Mouse (Mus musculus) testis, adult 2 months (tissue): ENCODE data around the gene Camta1. TPM values are rescaled to one million over a fixed set of nuclear protein-coding genes. Genes with fewer than 3 reads are reported as not detected.
A peak's percentile ranks its signal among the peaks of the same experiment; 100 is the strongest.

ENCODE experiments used
- H3K27ac ChIP-seq: fragments of 200-500 bp; 2 replicates; pipeline ENCODE4 v1.5.1; 2012; ENCODE audit warnings: low read depth, low read length; ENCODE audit not compliant: control insufficient read depth, insufficient read depth
- H3K27me3 ChIP-seq: fragments of 200-500 bp; 2 replicates; pipeline ENCODE4 v1.6.1; 2012; ENCODE audit warnings: mild to moderate bottlenecking, low read length, moderate library complexity; ENCODE audit not compliant: control insufficient read depth, insufficient read depth
- H3K36me3 ChIP-seq: fragments of 200-500 bp; 2 replicates; pipeline ENCODE4 v1.6.1; 2012; ENCODE audit warnings: mild to moderate bottlenecking, low read length; ENCODE audit not compliant: control insufficient read depth, insufficient read depth
- H3K4me1 ChIP-seq: fragments of 200-500 bp; 2 replicates; pipeline ENCODE4 v1.6.1; 2012; ENCODE audit warnings: low read length; ENCODE audit not compliant: control insufficient read depth, insufficient read depth
- H3K4me3 ChIP-seq: fragments of 200-500 bp; 2 replicates; pipeline ENCODE4 v1.5.1; 2012; ENCODE audit warnings: low read depth, mild to moderate bottlenecking, low read length, moderate library complexity, mixed read lengths; ENCODE audit not compliant: control insufficient read depth
- CTCF ChIP-seq: fragments of 200-500 bp; IDR thresholded peaks from 2 replicates; pipeline ENCODE4 v1.5.1; 2012; ENCODE audit warnings: low read depth, mild to moderate bottlenecking, inconsistent platforms, low read length, moderate library complexity; ENCODE audit not compliant: control insufficient read depth, insufficient read depth, insufficient replicate concordance
- POLR2A ChIP-seq: fragments of 200-500 bp; IDR thresholded peaks from 2 replicates; pipeline ENCODE4 v1.6.1; 2012; ENCODE audit warnings: low read depth, mild to moderate bottlenecking, inconsistent platforms, low read length, moderate library complexity; ENCODE audit not compliant: control insufficient read depth
- polyA plus RNA-seq: library from polyadenylated mRNA; depleted of rRNA; stranded (reverse); fragments of >200 nt; gene quantifications from 2 replicates; pipeline ENCODE4 v1.2.3, GENCODE M21; 2012

Gene Camta1
- polyA plus RNA-seq, 1 experiment: 15.4 TPM

DNA sequence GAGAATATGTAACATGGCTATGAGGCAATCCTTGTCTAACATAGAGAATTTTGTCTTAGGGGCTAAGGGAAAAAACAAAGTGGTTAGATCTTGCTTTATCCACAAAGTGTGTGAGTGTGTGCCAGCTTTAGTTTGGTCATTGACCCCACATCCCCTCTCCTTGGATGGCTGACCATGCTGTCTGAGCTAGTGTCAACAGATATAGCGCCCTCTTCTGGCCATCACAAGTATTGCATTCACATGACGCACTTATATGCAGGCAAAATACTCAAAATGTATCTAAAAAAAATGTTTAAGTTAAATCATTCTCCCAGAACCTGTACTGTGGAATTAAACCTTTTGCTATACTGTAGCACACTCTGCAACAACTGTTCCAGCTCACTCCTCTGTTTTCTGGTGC, 766.5 kb downstream of the Camta1 start:
- Histone ChIP-seq H3K36me3 (no peaks in the 10 kb centered on the region), H3K27ac (no peak overlapping the region), H3K27me3 (no peaks in the 10 kb centered on the region), H3K4me1 (no peaks in the 10 kb centered on the region), H3K4me3 (no peak overlapping the region)
- TF ChIP-seq CTCF: peak; percentile 51; the same call in 1 of the 2 replicates
- TF ChIP-seq POLR2A: no peak

DNA sequence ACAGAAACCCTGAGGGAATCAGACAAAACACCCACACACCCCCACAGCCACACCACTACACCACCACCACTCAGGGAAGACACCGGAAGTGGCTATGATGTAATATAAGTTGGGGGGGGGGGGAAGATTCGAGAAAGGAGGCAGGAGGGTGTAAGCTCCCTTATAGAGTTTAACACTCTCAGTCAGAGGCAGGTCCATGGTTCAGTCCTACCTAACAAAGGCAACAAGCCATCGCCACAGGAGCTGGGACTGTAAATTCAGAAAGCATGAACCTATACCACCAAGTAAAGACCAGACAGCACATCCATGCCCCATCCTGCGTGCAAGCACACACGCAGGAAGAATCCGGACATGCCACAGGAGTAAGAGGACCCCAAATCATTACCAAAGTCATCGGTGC, 772.4 kb downstream of the Camta1 start, which contains the start of gene Gm13090:
Gm13090 (plus strand) TSS at position 301 of the 400 bp plus-strand sequence.
- H3K27me3 ChIP-seq: no peaks in the 10 kb centered on the region
- no peak within 1 kb of the TSS for H3K4me3 ChIP-seq
- no peak within 1 kb of the TSS for H3K27ac ChIP-seq
- H3K36me3 ChIP-seq: no peaks in the 10 kb centered on the region
- no peaks in the 10 kb centered on the region for H3K4me1 ChIP-seq
- TF ChIP-seq CTCF: no peak
- no peak for TF ChIP-seq POLR2A

DNA sequence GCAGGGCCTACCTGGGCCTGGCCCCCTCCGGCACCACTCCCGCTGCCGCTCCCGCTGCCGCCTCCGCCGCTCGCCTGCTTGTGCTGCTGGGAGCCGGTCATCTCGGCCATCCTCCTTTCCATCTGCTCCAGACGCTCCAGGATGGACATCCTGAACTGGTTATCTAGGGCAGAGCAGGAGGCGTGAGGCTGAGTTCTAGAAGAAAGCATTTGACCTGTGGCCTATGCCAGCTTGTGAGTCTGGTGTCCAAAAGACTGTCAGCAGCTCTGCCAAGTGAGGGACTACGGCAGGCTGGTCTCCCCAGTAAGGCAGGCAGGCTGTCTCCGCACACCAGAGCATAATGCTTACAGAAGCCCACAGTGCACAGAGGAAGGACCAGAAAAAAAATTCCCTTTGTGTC, 772.9 kb downstream of the Camta1 start:
- no peaks in the 10 kb centered on the region for H3K36me3 ChIP-seq
- TF ChIP-seq CTCF: no peak
- TF ChIP-seq POLR2A: no peak
- H3K4me3 ChIP-seq: no peak overlapping the region
- no peaks in the 10 kb centered on the region for H3K27me3 ChIP-seq
- H3K27ac ChIP-seq: no peak overlapping the region
- H3K4me1 ChIP-seq: no peaks in the 10 kb centered on the region

DNA sequence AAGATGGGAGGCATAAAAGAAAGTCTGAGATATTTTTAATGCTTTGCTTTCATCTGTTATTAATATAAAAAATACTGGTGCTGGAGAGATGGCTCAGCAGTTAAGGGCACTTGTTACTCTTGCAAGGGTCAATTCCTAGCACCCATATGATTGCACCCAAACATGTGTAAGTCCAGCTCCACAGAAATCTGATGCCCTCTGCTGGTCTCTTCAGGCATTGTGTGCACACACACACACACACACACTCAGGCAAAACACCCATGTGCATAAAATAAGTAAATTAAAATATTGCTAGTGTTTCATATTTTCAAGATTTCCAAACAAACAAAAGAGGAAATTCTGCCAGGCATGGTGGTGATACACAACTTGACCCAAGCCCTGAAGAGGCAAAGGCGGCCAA, 774.3 kb downstream of the Camta1 start:
- no peak overlapping the region for H3K4me3 ChIP-seq
- no peaks in the 10 kb centered on the region for H3K4me1 ChIP-seq
- H3K27ac ChIP-seq: no peak overlapping the region
- no peaks in the 10 kb centered on the region for H3K27me3 ChIP-seq
- TF ChIP-seq CTCF (no peak), POLR2A (no peak)
- H3K36me3 ChIP-seq: no peaks in the 10 kb centered on the region

DNA sequence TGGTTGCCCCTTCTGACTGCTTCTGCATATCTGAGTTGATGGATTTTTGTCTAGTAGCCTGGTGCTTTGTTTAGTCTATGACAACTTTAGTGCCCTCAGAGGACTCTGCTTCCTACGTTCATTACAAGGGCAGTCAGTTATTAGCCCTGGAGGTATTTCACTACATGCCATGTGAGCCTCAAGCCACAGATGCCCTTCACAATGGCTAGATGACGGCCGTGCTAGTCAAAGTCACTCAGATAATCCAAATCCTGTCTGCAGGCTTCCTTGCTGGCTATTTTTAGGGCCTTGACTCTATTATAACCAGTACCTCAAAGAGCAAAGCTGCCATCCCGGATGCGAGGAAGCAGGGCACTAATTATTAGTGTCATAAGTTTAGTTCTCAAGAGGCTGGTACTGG, 778.6 kb downstream of the Camta1 start:
- Histone ChIP-seq H3K4me3 (no peak overlapping the region), H3K36me3 (no peaks in the 10 kb centered on the region), H3K27me3 (no peaks in the 10 kb centered on the region), H3K27ac (no peak overlapping the region), H3K4me1 (no peaks in the 10 kb centered on the region)
- no peak for TF ChIP-seq POLR2A
- no peak for TF ChIP-seq CTCF

DNA sequence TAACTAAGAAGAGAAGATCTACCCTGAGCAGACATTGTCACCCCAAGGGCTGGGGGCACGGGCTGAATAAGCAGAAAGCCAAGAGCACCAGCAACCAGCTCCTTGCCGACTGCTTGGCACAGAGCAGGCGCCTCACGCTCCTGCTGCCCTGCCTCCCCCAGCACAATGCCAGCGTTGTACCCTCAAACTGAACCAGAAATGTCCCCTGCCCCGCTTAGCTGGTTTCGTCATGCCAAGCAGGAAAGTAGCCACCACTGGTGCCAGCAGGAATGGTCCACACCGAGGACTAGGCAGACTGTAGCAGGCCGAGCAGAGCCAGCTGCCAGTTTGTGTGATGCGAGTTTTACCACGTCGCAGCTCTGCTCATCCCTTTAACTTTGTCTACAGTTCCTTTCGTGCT, 779.7 kb downstream of the Camta1 start:
- no peak overlapping the region for H3K4me3 ChIP-seq
- H3K4me1 ChIP-seq: no peaks in the 10 kb centered on the region
- no peak for TF ChIP-seq POLR2A
- no peak for TF ChIP-seq CTCF
- no peaks in the 10 kb centered on the region for H3K27me3 ChIP-seq
- no peak overlapping the region for H3K27ac ChIP-seq
- H3K36me3 ChIP-seq: no peaks in the 10 kb centered on the region

DNA sequence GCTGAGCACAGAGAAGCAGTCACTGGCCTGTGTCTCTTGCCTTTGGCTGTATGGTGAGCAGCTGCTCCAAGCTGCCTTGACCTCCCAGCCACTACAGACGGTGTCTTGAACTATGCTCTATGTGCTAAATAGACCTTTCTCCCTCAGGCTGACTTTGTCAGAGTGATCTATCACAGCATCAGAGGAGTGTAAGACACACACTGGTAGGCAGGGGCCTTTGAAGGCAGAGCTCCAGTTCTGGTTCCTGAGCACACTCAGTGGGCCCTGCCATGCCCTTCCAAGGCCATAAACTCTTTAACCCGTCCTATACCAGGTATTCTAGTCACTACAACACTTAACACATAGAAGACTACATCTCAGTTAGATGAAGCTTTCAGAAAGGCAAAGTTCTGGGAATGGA, 780.3 kb downstream of the Camta1 start:
- TF ChIP-seq CTCF: no peak
- H3K36me3 ChIP-seq: no peaks in the 10 kb centered on the region

DNA sequence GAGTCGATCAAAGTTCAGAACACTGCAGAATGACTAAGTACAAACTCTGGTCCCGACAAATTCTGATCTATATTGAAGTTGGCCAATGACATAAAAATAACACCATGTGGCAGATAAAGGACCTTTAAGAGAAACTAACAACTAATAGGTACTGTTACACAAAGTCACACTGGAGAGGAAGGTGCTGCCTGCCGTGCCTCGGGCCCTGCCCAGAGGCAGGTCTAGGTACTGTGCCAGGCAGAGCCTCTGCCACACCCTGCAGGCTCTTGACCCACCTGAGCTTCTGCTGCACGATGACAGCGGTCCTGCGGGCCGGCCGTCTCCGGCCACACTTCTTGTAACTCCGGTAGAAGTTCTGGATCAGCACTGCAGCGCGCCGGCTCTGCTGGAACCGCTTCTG, 786.9 kb downstream of the Camta1 start:
- H3K27ac ChIP-seq: no peak overlapping the region
- TF ChIP-seq POLR2A (no peak), CTCF (no peak)
- H3K4me1 ChIP-seq: no peaks in the 10 kb centered on the region
- no peaks in the 10 kb centered on the region for H3K36me3 ChIP-seq
- H3K4me3 ChIP-seq: no peak overlapping the region
- no peaks in the 10 kb centered on the region for H3K27me3 ChIP-seq

More for the DNA sequence above, 780.3 kb downstream of the Camta1 start:
- H3K4me1 ChIP-seq: no peaks in the 10 kb centered on the region
- H3K27me3 ChIP-seq: no peaks in the 10 kb centered on the region
- H3K4me3 ChIP-seq: no peak overlapping the region
- no peak overlapping the region for H3K27ac ChIP-seq
